Mouse (Mus musculus) embryonic fibroblast, embryonic 13.5 days (primary cell): ENCODE data around the gene Dpyd.

ENCODE experiments used
- CTCF ChIP-seq: IDR thresholded peaks from 2 replicates; pipeline ENCODE4 v1.5.1; 2011; ENCODE audit warnings: mild to moderate bottlenecking, control low read depth, low read length, moderate library complexity, borderline replicate concordance; ENCODE audit not compliant: insufficient read depth
- POLR2A ChIP-seq: IDR thresholded peaks from 2 replicates; pipeline ENCODE4 v1.6.1; 2011; ENCODE audit warnings: low read depth, mild to moderate bottlenecking, control low read depth, low read length, moderate library complexity

DNA sequence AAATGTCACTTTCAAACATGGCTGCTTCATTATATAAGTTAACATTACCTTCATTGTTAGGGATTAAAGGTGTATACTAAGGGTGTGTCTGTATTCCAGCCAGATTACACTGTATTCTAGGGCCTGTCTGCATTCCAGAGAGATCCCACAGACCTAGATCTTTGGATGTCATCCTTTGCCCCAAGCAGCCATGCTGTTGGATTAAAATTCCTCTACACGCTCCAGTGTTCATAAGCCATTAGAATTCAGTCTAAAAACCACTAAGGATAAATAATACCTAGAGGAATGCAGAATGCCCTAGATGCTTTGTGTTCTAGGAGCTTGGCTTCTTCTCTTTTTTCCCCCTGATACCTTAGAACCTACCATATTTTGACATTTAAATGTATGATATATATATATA is 494.2 kb downstream of the Dpyd start:
- TF ChIP-seq POLR2A (no peak), CTCF (no peak)
